In genomic region chr1:137899916-137900601, GRCm38 (mm10) we compare ENCODE assay signal across 8 mouse cellular contexts.
DNase-seq lines count a peak whose midpoint lies in the region; ATAC-seq and TF ChIP-seq lines count a peak whose summit lies in the region.

No protein-coding gene starts in this region.

- no peak for TF ChIP-seq POLR2A in bone marrow macrophage, adult 2 months (IDR thresholded peaks at IDR 0.05; ENCODE audit: borderline replicate concordance, low read depth, low read length)

- peak; percentile 93 for ATAC-seq in embryonic facial prominence, embryonic 13.5 days (ENCODE audit: insufficient number of reproducible peaks, insufficient read depth, low FRiP score, low TSS enrichment, low read depth)
- ATAC-seq in heart, postnatal 0 days (ENCODE audit: insufficient read depth, low read depth) = peak; percentile 56
- ATAC-seq in liver, postnatal 0 days = peak; percentile 37
- peak; percentile 73 for ATAC-seq in neural tube, embryonic 12.5 days (ENCODE audit: low FRiP score, low read depth)

- 0% methylated on average over 14 of the region's 14 CpGs for WGBS in embryonic facial prominence, embryonic 13.5 days
- WGBS in heart, postnatal 0 days = under 1% methylated on average over 14 of the region's 14 CpGs
- WGBS in liver, postnatal 0 days (ENCODE audit: insufficient replicate concordance) = 7% methylated on average over 14 of the region's 14 CpGs
- WGBS in neural tube, embryonic 12.5 days = 2% methylated on average over 14 of the region's 14 CpGs

- no peaks in the 10 kb centered on the region for H3K9me3 ChIP-seq in embryonic facial prominence, embryonic 13.5 days
- H3K9me3 ChIP-seq in heart, postnatal 0 days (replicated peaks; ENCODE audit: control insufficient read depth, low read length) = no peaks in the 10 kb centered on the region
- H3K9me3 ChIP-seq in liver, postnatal 0 days (ENCODE audit: low read length) = no peaks in the 10 kb centered on the region
- no peaks in the 10 kb centered on the region for H3K9me3 ChIP-seq in neural tube, embryonic 12.5 days

- H3K27ac ChIP-seq in bone marrow macrophage, adult 2 months (ENCODE audit: insufficient read depth, low read depth, low read length) = peak overlapping the region; percentile 22
- H3K27ac ChIP-seq in embryonic facial prominence, embryonic 13.5 days = peak overlapping the region; percentile 98
- H3K27ac ChIP-seq in heart, postnatal 0 days (ENCODE audit: low read depth) = peak overlapping the region; percentile 98
- H3K27ac ChIP-seq in liver, postnatal 0 days (ENCODE audit: low read depth) = peak overlapping the region; percentile 41; the same call in 1 of the 2 replicates
- peak overlapping the region; percentile 86 for H3K27ac ChIP-seq in neural tube, embryonic 12.5 days

- peak overlapping the region; percentile 91 for H3K9ac ChIP-seq in embryonic facial prominence, embryonic 13.5 days
- H3K9ac ChIP-seq in heart, postnatal 0 days (replicated peaks; ENCODE audit: low read depth, low read length) = peak overlapping the region; percentile 76
- peak overlapping the region; percentile 27; the same call in 1 of the 2 replicates for H3K9ac ChIP-seq in liver, postnatal 0 days (replicated peaks)
- H3K9ac ChIP-seq in neural tube, embryonic 12.5 days = peak overlapping the region; percentile 69

- no peak for TF ChIP-seq CTCF in bone marrow macrophage, adult 2 months (IDR thresholded peaks at IDR 0.05; ENCODE audit: low read depth, low read length)
- TF ChIP-seq CTCF in heart, postnatal 0 days (IDR thresholded peaks at IDR 0.05; ENCODE audit: low read depth) = no peak
- TF ChIP-seq CTCF in liver, postnatal 0 days (IDR thresholded peaks at IDR 0.05; ENCODE audit: low read depth) = no peak

- peak overlapping the region; percentile 62 for H3K4me2 ChIP-seq in embryonic facial prominence, embryonic 13.5 days
- peak overlapping the region; percentile 83 for H3K4me2 ChIP-seq in heart, postnatal 0 days (ENCODE audit: low read depth, low read length)
- peak overlapping the region; percentile 83 for H3K4me2 ChIP-seq in liver, postnatal 0 days (ENCODE audit: low read depth, low read length)
- H3K4me2 ChIP-seq in neural tube, embryonic 12.5 days (replicated peaks) = peak overlapping the region; percentile 63

- DNase-seq in A20 (ENCODE audit: low read depth, low spot score) = peak; percentile 31
- peak; percentile 81 for DNase-seq in heart, postnatal 0 days (ENCODE audit: low spot score)
- DNase-seq in kidney, postnatal 36 days = peak; percentile 17 to 50
- peak; percentile 67 for DNase-seq in liver, postnatal 0 days
- peak; percentile 60 for DNase-seq in thymus, postnatal 25 days

- H3K4me3 ChIP-seq in bone marrow macrophage, adult 2 months (ENCODE audit: insufficient read depth, low read length) = peak overlapping the region; percentile 81
- H3K4me3 ChIP-seq in embryonic facial prominence, embryonic 13.5 days = peak overlapping the region; percentile 75
- H3K4me3 ChIP-seq in heart, postnatal 0 days (ENCODE audit: low read depth, low read length) = peak overlapping the region; percentile 71
- peak overlapping the region; percentile 70 for H3K4me3 ChIP-seq in liver, postnatal 0 days (ENCODE audit: low read depth, low read length)
- H3K4me3 ChIP-seq in neural tube, embryonic 12.5 days = peak overlapping the region; percentile 66

- H3K27me3 ChIP-seq in embryonic facial prominence, embryonic 13.5 days = no peaks in the 10 kb centered on the region
- no peaks in the 10 kb centered on the region for H3K27me3 ChIP-seq in heart, postnatal 0 days (ENCODE audit: control insufficient read depth, insufficient read depth, low read length)
- no peaks in the 10 kb centered on the region for H3K27me3 ChIP-seq in liver, postnatal 0 days (ENCODE audit: insufficient read depth, low read length)
- H3K27me3 ChIP-seq in neural tube, embryonic 12.5 days (replicated peaks) = no peaks in the 10 kb centered on the region

- H3K36me3 ChIP-seq in embryonic facial prominence, embryonic 13.5 days = no peaks in the 10 kb centered on the region
- no peaks in the 10 kb centered on the region; the same call in 1 of the 2 replicates for H3K36me3 ChIP-seq in heart, postnatal 0 days (replicated peaks; ENCODE audit: control insufficient read depth, insufficient read depth, low read length)
- H3K36me3 ChIP-seq in liver, postnatal 0 days (replicated peaks; ENCODE audit: insufficient read depth, low read length) = no peaks in the 10 kb centered on the region
- H3K36me3 ChIP-seq in neural tube, embryonic 12.5 days = no peaks in the 10 kb centered on the region

- H3K4me1 ChIP-seq in bone marrow macrophage, adult 2 months (ENCODE audit: control insufficient read depth, insufficient read depth, low read length) = peaks cover 4% of the 10 kb centered on the region
- H3K4me1 ChIP-seq in embryonic facial prominence, embryonic 13.5 days = peaks cover 18% of the 10 kb centered on the region
- H3K4me1 ChIP-seq in heart, postnatal 0 days (ENCODE audit: control insufficient read depth, insufficient read depth) = peaks cover 12% of the 10 kb centered on the region
- H3K4me1 ChIP-seq in liver, postnatal 0 days (ENCODE audit: insufficient read depth) = peaks cover 4% of the 10 kb centered on the region; the same call in 1 of the 2 replicates
- H3K4me1 ChIP-seq in neural tube, embryonic 12.5 days = peaks cover 11% of the 10 kb centered on the region; the same call in 1 of the 2 replicates

- 0 out of 2 replicates have a peak, but pooled peaks have one; percentile 10 for TF ChIP-seq EP300 in heart, postnatal 0 days (IDR thresholded peaks at IDR 0.05; ENCODE audit: low read depth)
- TF ChIP-seq EP300 in liver, postnatal 0 days (IDR thresholded peaks at IDR 0.05; ENCODE audit: low read depth) = no peak

Comparison
In these comparisons a context has a peak if more than half of its experiments do, and no peak if none do; other contexts are left out.
1. Peak in every context shown above with its lines: DNase-seq, ATAC-seq, H3K4me3 ChIP-seq and H3K27ac ChIP-seq.
2. DNase-seq: peak in every context shown above with its lines; median percentile 81 in heart, postnatal 0 days; 67 in liver, postnatal 0 days; 60 in thymus, postnatal 25 days; 34 in kidney, postnatal 36 days; 31 in A20.
3. H3K27ac ChIP-seq: peak in every context shown above with its lines; median percentile 98 in embryonic facial prominence, embryonic 13.5 days; 98 in heart, postnatal 0 days; 86 in neural tube, embryonic 12.5 days; 41 in liver, postnatal 0 days; 22 in bone marrow macrophage, adult 2 months.
4. ATAC-seq: peak in every context shown above with its lines; median percentile 93 in embryonic facial prominence, embryonic 13.5 days; 73 in neural tube, embryonic 12.5 days; 56 in heart, postnatal 0 days; 37 in liver, postnatal 0 days.
5. H3K9ac ChIP-seq: peak in every context shown above with its lines; median percentile 91 in embryonic facial prominence, embryonic 13.5 days; 76 in heart, postnatal 0 days; 69 in neural tube, embryonic 12.5 days; 27 in liver, postnatal 0 days.